Mouse (Mus musculus): Measurements from ENCODE around the gene Ptprg. TPM values are rescaled to one million over a fixed set of nuclear protein-coding genes. Genes with fewer than 3 reads are reported as not detected.

Ptprg gene
- total and polyA plus RNA-seq, 3 experiments: not detected

- TF ChIP-seq TAL1 (IDR thresholded peaks at IDR 0.05; ENCODE audit: low read length): no peak
- TF ChIP-seq POLR2A (IDR thresholded peaks at IDR 0.05; ENCODE audit: control insufficient read depth in 1 of 2, insufficient read depth in 1 of 2, low read depth in 1 of 2, low read length in 2 of 2, poor library complexity in 1 of 2): no peak
- no peak for TF ChIP-seq TCF12 (IDR thresholded peaks at IDR 0.05; ENCODE audit: low read depth, low read length)
- no peak for TF ChIP-seq USF1 (IDR thresholded peaks at IDR 0.05; ENCODE audit: low read depth, low read length)
Measured at GRCm38 (mm10) chr14:11743726-11744125, 190.4 kb downstream of the Ptprg start.

GRCm38 (mm10) chr14:11752678-11753077, 199.3 kb downstream of the Ptprg start:
- DNase-seq (ENCODE audit: low read depth, low spot score): no peak
- no peak for TF ChIP-seq RAD21 (IDR thresholded peaks at IDR 0.05; ENCODE audit: low read depth, low read length)
- Histone ChIP-seq H3K36me3 (ENCODE audit: control insufficient read depth in 1 of 2, insufficient read depth in 2 of 2, low read length in 2 of 2) (no peaks in the 10 kb centered on the region), H3K4me1 (ENCODE audit: control insufficient read depth in 1 of 2, insufficient read depth in 2 of 2, low read length in 2 of 2) (no peaks in the 10 kb centered on the region), H3K9ac (ENCODE audit: control insufficient read depth, low read depth, low read length, poor library complexity, severe bottlenecking) (no peak overlapping the region), H3K4me3 (ENCODE audit: control insufficient read depth in 1 of 2, insufficient read depth in 1 of 2, low read depth in 2 of 2, low read length in 2 of 2) (no peak overlapping the region), H3K9me3 (replicated peaks; ENCODE audit: insufficient read depth, low read length) (no peaks in the 10 kb centered on the region), H3K27ac (ENCODE audit: control insufficient read depth, low read depth, low read length) (no peak overlapping the region), H3K79me2 (ENCODE audit: control insufficient read depth, insufficient read depth, low read length, poor library complexity) (no peaks in the 10 kb centered on the region), H3K27me3 (ENCODE audit: control insufficient read depth in 1 of 2, insufficient read depth in 2 of 2, low read length in 2 of 2) (no peaks in the 10 kb centered on the region)

More at GRCm38 (mm10) chr14:11743726-11744125, 190.4 kb downstream of the Ptprg start:
- H3K4me3 ChIP-seq (ENCODE audit: control insufficient read depth in 1 of 2, insufficient read depth in 1 of 2, low read depth in 2 of 2, low read length in 2 of 2): no peak overlapping the region
- no peaks in the 10 kb centered on the region for H3K4me1 ChIP-seq (ENCODE audit: control insufficient read depth in 1 of 2, insufficient read depth in 2 of 2, low read length in 2 of 2)
- H3K36me3 ChIP-seq (ENCODE audit: control insufficient read depth in 1 of 2, insufficient read depth in 2 of 2, low read length in 2 of 2): no peaks in the 10 kb centered on the region
- no peaks in the 10 kb centered on the region for H3K79me2 ChIP-seq (ENCODE audit: control insufficient read depth, insufficient read depth, low read length, poor library complexity)
- no peak overlapping the region for H3K27ac ChIP-seq (ENCODE audit: control insufficient read depth, low read depth, low read length)
- DNase-seq (ENCODE audit: low read depth, low spot score): no peak
- H3K9ac ChIP-seq (ENCODE audit: control insufficient read depth, low read depth, low read length, poor library complexity, severe bottlenecking): no peak overlapping the region
- H3K27me3 ChIP-seq (ENCODE audit: control insufficient read depth in 1 of 2, insufficient read depth in 2 of 2, low read length in 2 of 2): no peaks in the 10 kb centered on the region
- no peaks in the 10 kb centered on the region for H3K9me3 ChIP-seq (replicated peaks; ENCODE audit: insufficient read depth, low read length)

GRCm38 (mm10) chr14:11754656-11755055, 201.3 kb downstream of the Ptprg start:
- Histone ChIP-seq H3K4me1 (ENCODE audit: control insufficient read depth in 1 of 2, insufficient read depth in 2 of 2, low read length in 2 of 2) (no peaks in the 10 kb centered on the region), H3K9ac (ENCODE audit: control insufficient read depth, low read depth, low read length, poor library complexity, severe bottlenecking) (no peak overlapping the region), H3K27ac (ENCODE audit: control insufficient read depth, low read depth, low read length) (no peak overlapping the region), H3K36me3 (ENCODE audit: control insufficient read depth in 1 of 2, insufficient read depth in 2 of 2, low read length in 2 of 2) (no peaks in the 10 kb centered on the region), H3K79me2 (ENCODE audit: control insufficient read depth, insufficient read depth, low read length, poor library complexity) (no peaks in the 10 kb centered on the region), H3K4me3 (ENCODE audit: control insufficient read depth in 1 of 2, insufficient read depth in 1 of 2, low read depth in 2 of 2, low read length in 2 of 2) (no peak overlapping the region), H3K27me3 (ENCODE audit: control insufficient read depth in 1 of 2, insufficient read depth in 2 of 2, low read length in 2 of 2) (no peaks in the 10 kb centered on the region), H3K9me3 (replicated peaks; ENCODE audit: insufficient read depth, low read length) (no peaks in the 10 kb centered on the region)
- TF ChIP-seq JUND (IDR thresholded peaks at IDR 0.05; ENCODE audit: low read depth, low read length) (no peak), TAL1 (IDR thresholded peaks at IDR 0.05; ENCODE audit: low read length) (no peak), MEF2A (IDR thresholded peaks at IDR 0.05; ENCODE audit: extremely low read depth, insufficient replicate concordance, low read depth, low read length, poor library complexity, severe bottlenecking) (no peak), ZNF384 (IDR thresholded peaks at IDR 0.05; ENCODE audit: low read depth, low read length) (no peak), E2F4 (IDR thresholded peaks at IDR 0.05; ENCODE audit: borderline replicate concordance, low read depth, low read length) (no peak), MAZ (IDR thresholded peaks at IDR 0.05; ENCODE audit: low read depth, low read length) (no peak), KAT2A (conservative IDR thresholded peaks at IDR 0.05; ENCODE audit: low read depth, low read length) (no peak), MXI1 (IDR thresholded peaks at IDR 0.05; ENCODE audit: low read depth, low read length) (no peak), USF1 (IDR thresholded peaks at IDR 0.05; ENCODE audit: low read depth, low read length) (no peak), TCF12 (IDR thresholded peaks at IDR 0.05; ENCODE audit: low read depth, low read length) (no peak), CTCF (IDR thresholded peaks at IDR 0.05 in 2 of 3, conservative IDR thresholded peaks at IDR 0.05 in 1 of 3; ENCODE audit: control insufficient read depth in 1 of 3, insufficient read depth in 1 of 3, low read depth in 2 of 3, low read length in 3 of 3, poor library complexity in 1 of 3, severe bottlenecking in 1 of 3) (no peak), NELFE (IDR thresholded peaks at IDR 0.05; ENCODE audit: low read depth, low read length) (no peak), EP300 (IDR thresholded peaks at IDR 0.05; ENCODE audit: low read depth in 1 of 2, low read length in 2 of 2) (no peak), USF2 (IDR thresholded peaks at IDR 0.05; ENCODE audit: borderline replicate concordance in 1 of 2, insufficient read depth in 1 of 2, low read depth in 1 of 2, low read length in 2 of 2) (no peak), GABPA (IDR thresholded peaks at IDR 0.05; ENCODE audit: low read depth, low read length) (no peak)
- DNase-seq (ENCODE audit: low read depth, low spot score): no peak
